In genomic region chr3:30741306-30741705, GRCm38 (mm10) we compare ENCODE assay signal across 12 mouse cellular contexts. TPM values are rescaled to one million over a fixed set of nuclear protein-coding genes. Genes with fewer than 3 reads are reported as not detected.
DNase-seq lines count a peak whose midpoint lies in the region; ATAC-seq lines count a peak whose summit lies in the region.
"Had no signal": no experiment of that assay in that cellular context is flagged by ENCODE, and none has a peak within 500 bp of the region (broad histone marks: within the 10 kb centered on the region; RNA-seq: fewer than 3 reads in every experiment).

No protein-coding gene starts in this region.

- H3K36me3 ChIP-seq in midbrain, embryonic 15.5 days (replicated peaks): no peaks in the 10 kb centered on the region
- H3K36me3 ChIP-seq: embryonic facial prominence, embryonic 13.5 days; hindbrain, embryonic 13.5 days had no signal

- no peak overlapping the region for H3K27ac ChIP-seq in midbrain, embryonic 15.5 days
- H3K27ac ChIP-seq: embryonic facial prominence, embryonic 13.5 days; hindbrain, embryonic 13.5 days had no signal

- H3K27me3 ChIP-seq in midbrain, embryonic 15.5 days (replicated peaks): no peaks in the 10 kb centered on the region
- H3K27me3 ChIP-seq: embryonic facial prominence, embryonic 13.5 days; hindbrain, embryonic 13.5 days had no signal

- no peak overlapping the region for H3K4me2 ChIP-seq in midbrain, embryonic 15.5 days
- H3K4me2 ChIP-seq: embryonic facial prominence, embryonic 13.5 days; hindbrain, embryonic 13.5 days had no signal

- H3K9ac ChIP-seq in midbrain, embryonic 15.5 days: no peak overlapping the region
- H3K9ac ChIP-seq: embryonic facial prominence, embryonic 13.5 days; hindbrain, embryonic 13.5 days had no signal

- peaks cover 10% of the 10 kb centered on the region; the same call in 1 of the 2 replicates for H3K4me1 ChIP-seq in midbrain, embryonic 15.5 days

- intact Hi-C loops in heart, postnatal 25 days (cut with DNase I): no loop called here

- 86% methylated on average over 6 of the region's 6 CpGs for WGBS in midbrain, embryonic 15.5 days

- no peak overlapping the region for H3K4me3 ChIP-seq in midbrain, embryonic 15.5 days
- H3K4me3 ChIP-seq: embryonic facial prominence, embryonic 13.5 days; hindbrain, embryonic 13.5 days had no signal

- DNase-seq in frontal cortex, postnatal 25 days (ENCODE audit: low spot score in 2 of 2): no peak
- DNase-seq in cerebellum, adult 9-10 months: peak; percentile 3
- DNase-seq in heart, postnatal 25 days (ENCODE audit: low spot score): peak; percentile 20
- peak; percentile 39 for DNase-seq in ovary, postnatal 36 days (ENCODE audit: low spot score)
- DNase-seq in embryo, embryonic 10.5 days (ENCODE audit: low spot score): no peak
- no peak for DNase-seq in embryo, embryonic 9.5 days (ENCODE audit: extremely low spot score)

- H3K9me3 ChIP-seq in midbrain, embryonic 15.5 days: no peaks in the 10 kb centered on the region

- ATAC-seq in frontal cortex, adult (ENCODE audit: low TSS enrichment): peak; percentile 73
- no peak for ATAC-seq in midbrain, embryonic 15.5 days (replicated peaks)

RNA-seq across cellular contexts. Expression of gene Samd7, which starts 4.8 kb away (rescaled TPM):
- not detected for total RNA-seq in heart, postnatal 25 days (2021)
- 0.05 TPM in 1 of 2 replicates, not detected in the other for polyA plus RNA-seq in midbrain, embryonic 15.5 days (2015; fragmentation: Nextera tagmentation; extraction: Ambion mirVana)
- polyA plus RNA-seq: C2C12; embryonic facial prominence, embryonic 13.5 days; hindbrain, embryonic 13.5 days; limb, embryonic 11.5 days had no signal

RNA-seq across cellular contexts. Expression of gene Lrrc31, which starts 41.7 kb away (rescaled TPM):
- under 1 TPM; 0.17 to 0.39 TPM for total RNA-seq in heart, postnatal 25 days (2021)
- polyA plus RNA-seq in midbrain, embryonic 15.5 days (2015; fragmentation: Nextera tagmentation; extraction: Ambion mirVana): not detected in 2 replicates
- polyA plus RNA-seq: C2C12; embryonic facial prominence, embryonic 13.5 days had no signal

RNA-seq across cellular contexts. Expression of gene Sec62, which starts 51.4 kb away (rescaled TPM):
- 10 to 100 TPM; 39.3 to 41.5 TPM for total RNA-seq in heart, postnatal 25 days (2021)
- polyA plus RNA-seq in midbrain, embryonic 15.5 days (2015; fragmentation: Nextera tagmentation; extraction: Ambion mirVana): 74.7 and 85.6 TPM in 2 replicates

Comparison
In these comparisons a context has a peak if more than half of its experiments do, and no peak if none do; other contexts are left out.
1. DNase-seq: peak in cerebellum, adult 9-10 months (single experiment), heart, postnatal 25 days (single experiment) and ovary, postnatal 36 days (single experiment); none in frontal cortex, postnatal 25 days (0 of 2), embryo, embryonic 10.5 days (single experiment) and embryo, embryonic 9.5 days (single experiment).